Mouse (Mus musculus): ENCODE data around the gene Adgra3. TPM values are rescaled to one million over a fixed set of nuclear protein-coding genes. Genes with fewer than 3 reads are reported as not detected.

Adgra3 gene
- total RNA-seq, 2 experiments from 2014 or later = 22.8 to 27.3 TPM

DNA sequence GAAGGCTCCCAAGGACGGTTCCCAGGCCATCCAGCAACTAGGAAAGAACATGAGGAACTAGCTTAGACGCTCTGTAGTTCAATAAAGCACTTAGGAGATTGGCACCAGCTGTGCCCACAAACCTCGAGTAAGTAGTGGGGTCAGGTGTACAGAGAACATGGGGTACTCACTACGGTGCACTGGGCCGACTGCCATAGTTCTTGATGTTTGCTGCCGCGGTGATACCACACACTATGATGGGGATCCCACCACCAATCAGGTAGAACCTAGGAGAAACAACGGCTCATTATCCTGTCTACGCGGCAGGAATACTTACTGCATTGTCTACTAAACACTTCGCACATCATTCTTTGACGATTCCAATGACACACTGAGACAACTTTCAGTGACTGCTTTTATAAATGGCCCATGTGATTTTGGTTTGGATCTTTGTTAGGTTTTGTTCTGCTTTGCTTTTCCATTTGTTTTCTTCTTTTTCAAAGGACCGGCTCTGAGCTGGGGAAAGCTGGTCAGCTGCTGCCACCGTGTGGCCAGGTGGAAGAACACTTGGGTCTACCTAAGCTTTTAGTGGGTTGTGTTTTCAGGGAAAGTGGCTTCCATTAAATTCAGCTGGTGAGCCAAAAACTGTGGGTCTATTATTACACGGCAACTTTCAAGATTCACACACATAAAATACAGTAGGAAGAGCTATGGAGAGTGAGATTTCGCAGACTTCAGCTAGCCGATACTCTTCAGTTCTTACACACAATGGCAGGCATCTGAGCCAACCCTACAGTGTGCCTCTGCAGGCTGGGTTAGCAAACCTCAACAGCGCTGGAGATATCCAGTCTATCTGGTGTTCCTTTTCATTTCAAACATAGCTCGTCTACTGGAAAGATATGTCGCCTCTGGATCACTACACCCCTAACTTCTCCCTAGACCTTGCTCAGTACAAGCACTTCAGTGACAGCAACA, 97.1 kb downstream of the Adgra3 start:
- intact Hi-C loops (cut with DNase I) = loop anchor here (1.0 to 5.0 kb wide), 3 partner anchors 497 to 864 kb away; no protein-coding TSS in a partner anchor
- DNase-seq (ENCODE audit: extremely low spot score in 1 of 2, low spot score in 2 of 2) = peak; percentile 63 to 72
- H3K27ac ChIP-seq = no peak overlapping the region
- TF ChIP-seq CTCF (IDR thresholded peaks at IDR 0.05) = peak; percentile 80
- H3K4me3 ChIP-seq = no peak overlapping the region

DNA sequence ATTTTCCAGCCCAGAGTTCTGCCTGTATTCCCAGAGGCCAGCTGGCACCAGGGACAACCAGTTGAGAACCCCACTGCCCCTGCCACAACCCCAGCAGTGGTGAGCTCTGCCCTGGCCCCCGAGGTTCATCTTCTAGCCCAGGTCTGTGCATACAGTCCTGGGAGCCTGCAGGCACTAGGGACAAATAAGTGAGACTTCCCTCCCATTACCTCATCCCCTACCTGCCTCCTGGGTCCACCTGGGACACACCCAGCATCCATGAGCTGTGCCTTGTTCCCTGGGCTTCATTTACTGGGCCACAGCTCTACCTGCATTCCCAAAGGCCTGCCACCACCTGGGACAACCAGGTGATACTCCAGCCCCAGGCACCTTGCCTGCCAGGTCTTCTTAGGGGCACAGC, 122.5 kb downstream of the Adgra3 start:
- Histone ChIP-seq H3K4me3 (no peak overlapping the region), H3K27ac (no peak overlapping the region)
- intact Hi-C loops (cut with DNase I) = no loop called here
- DNase-seq (ENCODE audit: extremely low spot score in 1 of 2, low spot score in 2 of 2) = no peak
- TF ChIP-seq CTCF (IDR thresholded peaks at IDR 0.05) = no peak

DNA sequence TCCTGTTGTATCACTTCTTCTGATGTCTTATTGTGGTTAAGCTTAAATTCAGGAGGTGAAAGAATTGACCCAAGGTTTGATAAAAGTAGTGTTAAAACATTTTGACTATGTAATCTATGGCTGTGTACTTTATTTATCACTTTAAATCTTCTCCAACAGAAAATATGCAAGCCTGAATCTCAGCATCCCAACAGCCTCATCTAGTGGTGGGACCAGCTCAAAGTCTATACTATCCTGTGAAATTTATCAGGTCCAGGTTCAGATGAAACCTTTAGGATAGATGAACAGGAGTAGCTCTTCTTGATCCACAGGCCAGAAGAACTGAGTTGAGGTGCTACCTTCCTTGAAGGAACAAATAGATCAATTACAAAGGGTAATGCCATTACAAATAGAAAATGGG, 134.1 kb downstream of the Adgra3 start:
- no peak overlapping the region for H3K4me3 ChIP-seq
- no peak overlapping the region for H3K27ac ChIP-seq
- no peak for DNase-seq (ENCODE audit: extremely low spot score in 1 of 2, low spot score in 2 of 2)
- TF ChIP-seq CTCF (IDR thresholded peaks at IDR 0.05) = peak; percentile 52
- intact Hi-C loops (cut with DNase I) = no loop called here

DNA sequence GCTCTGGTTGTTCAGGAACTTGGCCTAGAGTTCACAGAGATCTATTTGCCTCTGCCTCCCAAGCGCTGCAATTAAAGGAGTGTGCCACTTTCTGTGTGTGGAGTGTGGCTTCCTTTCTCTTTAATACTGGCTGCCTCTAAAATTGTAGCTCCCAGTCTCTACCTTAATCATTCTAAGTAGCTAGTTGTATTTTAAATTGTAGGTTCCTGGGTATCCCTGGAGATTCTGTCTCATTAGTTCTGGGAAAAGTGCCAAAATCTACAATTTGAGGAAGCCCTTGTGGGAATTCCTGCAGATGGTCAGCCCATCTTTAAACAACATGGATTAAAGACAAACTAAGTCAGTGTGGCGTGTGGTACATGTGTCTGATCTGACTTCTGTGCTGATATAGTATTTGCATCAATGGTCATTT, 143.1 kb downstream of the Adgra3 start:
- TF ChIP-seq CTCF (IDR thresholded peaks at IDR 0.05) = no peak
- intact Hi-C loops (cut with DNase I) = no loop called here

More for the DNA sequence above, 143.1 kb downstream of the Adgra3 start:
- Histone ChIP-seq H3K4me3 (no peak overlapping the region), H3K27ac (no peak overlapping the region)
- no peak for DNase-seq (ENCODE audit: extremely low spot score in 1 of 2, low spot score in 2 of 2)
